Mouse (Mus musculus) brain, embryonic 14.5 days (tissue): Measurements from ENCODE around the gene Tgfbr3. TPM values are rescaled to one million over a fixed set of nuclear protein-coding genes. Genes with fewer than 3 reads are reported as not detected.

Experiments
- DNase-seq: peaks from one replicate; pipeline ENCODE4 v3.0.0-alpha.2; 2011; ENCODE audit warnings: low read depth
- CTCF ChIP-seq: fragments of 200-500 bp; IDR thresholded peaks from 2 replicates; pipeline ENCODE4 v1.5.1; 2012; ENCODE audit warnings: inconsistent platforms, mild to moderate bottlenecking, moderate library complexity, borderline replicate concordance; ENCODE audit not compliant: insufficient read depth, insufficient read length; ENCODE audit errors: extremely low read depth
- POLR2A ChIP-seq: fragments of 200-500 bp; IDR thresholded peaks from 2 replicates; pipeline ENCODE4 v1.6.1; 2012; ENCODE audit warnings: mild to moderate bottlenecking, inconsistent platforms, borderline replicate concordance; ENCODE audit not compliant: poor library complexity, insufficient read depth, insufficient read length, severe bottlenecking; ENCODE audit errors: extremely low read depth
- polyA plus RNA-seq: library from polyadenylated mRNA; depleted of rRNA; stranded (reverse); fragments of >200 nt; gene quantifications from 2 replicates; pipeline ENCODE4 v1.2.3, GENCODE M21; 2012

Gene Tgfbr3
- polyA plus RNA-seq, 1 experiment: 5.2 TPM

DNA sequence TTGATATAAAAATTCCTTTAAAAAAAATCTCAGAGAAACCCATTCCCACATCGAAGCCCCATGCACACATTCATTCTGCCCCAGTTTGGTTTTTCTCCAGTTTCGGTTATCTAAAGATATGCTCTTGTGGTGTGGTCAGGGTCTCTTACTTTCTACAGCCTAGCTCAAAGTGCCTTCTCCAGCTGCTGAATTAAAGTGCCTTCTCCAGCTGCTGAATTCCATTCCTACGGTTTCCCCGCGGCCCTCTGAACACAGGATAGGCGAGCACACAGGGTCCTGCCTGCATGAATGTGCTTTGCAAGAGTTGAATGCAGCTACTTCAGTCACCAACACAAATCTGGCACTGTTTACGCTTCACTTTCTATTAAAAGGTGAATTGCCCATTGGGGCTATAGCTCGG lies 557 bp upstream of the Tgfbr3 start:
- no peak for DNase-seq
- TF ChIP-seq POLR2A: no peak
- no peak for TF ChIP-seq CTCF

DNA sequence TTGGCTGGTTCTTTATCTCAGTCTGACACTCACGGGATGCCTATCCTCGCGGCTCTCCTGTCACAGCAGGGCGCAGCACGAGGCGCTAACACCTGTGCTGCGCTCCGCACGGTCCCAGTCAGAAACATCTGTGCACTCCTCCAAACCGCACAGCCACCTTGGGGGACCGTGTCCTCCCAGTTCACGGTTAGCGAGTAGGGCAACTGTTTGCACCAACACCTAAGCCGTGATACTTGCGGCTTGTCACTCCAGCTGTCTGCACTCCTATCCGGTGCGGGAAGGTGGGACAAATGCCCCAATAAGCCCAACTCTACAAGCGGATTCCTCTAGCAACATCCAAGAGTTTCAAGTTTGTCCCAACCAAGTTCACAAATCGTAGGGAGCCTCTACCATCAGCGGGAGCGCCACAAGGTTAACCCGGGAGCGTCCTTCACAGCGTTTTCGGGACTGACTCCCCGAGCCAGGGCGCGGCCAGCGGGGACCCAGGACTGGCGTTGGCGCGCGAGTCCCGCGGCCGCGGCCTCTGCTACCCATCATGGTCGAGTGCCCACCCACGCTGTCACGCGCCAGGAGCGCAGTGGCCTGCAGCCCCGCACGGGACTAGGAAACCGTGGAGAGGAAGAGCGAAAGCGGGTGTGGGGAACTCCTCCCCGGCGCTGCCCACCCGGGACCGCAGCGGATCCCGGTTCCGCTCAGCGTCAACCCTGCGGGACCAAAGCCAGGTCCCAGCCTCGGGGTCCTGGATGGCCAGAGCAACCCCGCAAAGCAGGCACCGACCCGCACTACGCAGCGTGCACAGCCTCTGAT lies 799 bp downstream of the Tgfbr3 start:
- DNase-seq: peak; percentile 20
- TF ChIP-seq CTCF (no peak), POLR2A (no peak)

GRCm38 (mm10) chr5:107287908-107288267 lies 1.5 kb downstream of the Tgfbr3 start:
- no peak for DNase-seq
- TF ChIP-seq POLR2A (no peak), CTCF (no peak)

- DNase-seq: peak; percentile 82
- peak; percentile 57; the same call in 1 of the 2 replicates for TF ChIP-seq CTCF
- TF ChIP-seq POLR2A: no peak
These were observed 2.0 kb downstream of the Tgfbr3 start for GRCm38 (mm10) chr5:107287254-107287907.

GRCm38 (mm10) chr5:107285563-107285962 lies 3.9 kb downstream of the Tgfbr3 start:
- TF ChIP-seq POLR2A (no peak), CTCF (no peak)
- no peak for DNase-seq

- DNase-seq: no peak
- TF ChIP-seq POLR2A (no peak), CTCF (no peak)
These were observed 5.4 kb downstream of the Tgfbr3 start for GRCm38 (mm10) chr5:107283935-107284524.

GRCm38 (mm10) chr5:107282561-107283307 lies 6.7 kb downstream of the Tgfbr3 start:
- TF ChIP-seq POLR2A: no peak
- no peak for TF ChIP-seq CTCF
- DNase-seq: peak; percentile 39

- TF ChIP-seq POLR2A (no peak), CTCF (no peak)
- peak; percentile 31 for DNase-seq
These were observed 10.2 kb downstream of the Tgfbr3 start for GRCm38 (mm10) chr5:107279263-107279662.

- no peak for DNase-seq
- TF ChIP-seq CTCF (no peak), POLR2A (no peak)
These were observed 13.2 kb downstream of the Tgfbr3 start for GRCm38 (mm10) chr5:107276186-107276585.

- no peak for DNase-seq
- no peak for TF ChIP-seq POLR2A
- TF ChIP-seq CTCF: no peak
These were observed 17.0 kb downstream of the Tgfbr3 start for GRCm38 (mm10) chr5:107272252-107273028.

- DNase-seq: peak; percentile 65
These were observed 20.5 kb downstream of the Tgfbr3 start for GRCm38 (mm10) chr5:107269006-107269328.

More at GRCm38 (mm10) chr5:107269006-107269328, 20.5 kb downstream of the Tgfbr3 start:
- TF ChIP-seq CTCF: no peak
- no peak for TF ChIP-seq POLR2A
